Mouse (Mus musculus): Measurements from ENCODE around the gene Negr1.

DNA sequence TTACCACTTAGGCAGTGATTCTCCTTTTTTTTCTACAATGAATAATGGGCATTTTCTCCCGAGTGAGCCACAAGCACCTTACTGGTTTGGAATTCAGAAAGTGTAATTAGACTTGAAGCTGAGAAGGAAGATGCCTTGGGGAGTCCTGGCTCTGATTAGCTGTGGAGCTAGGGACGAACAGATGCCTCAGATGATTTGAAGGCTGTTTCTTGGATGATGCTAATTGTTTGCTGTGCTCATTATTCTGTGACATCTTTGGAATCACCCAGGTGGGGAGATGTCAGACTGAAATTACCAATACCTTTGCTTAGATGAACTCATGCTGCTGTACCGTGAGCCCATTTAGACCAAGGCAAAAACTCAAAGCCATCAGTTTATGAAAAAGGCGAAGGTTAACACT is 333.7 kb downstream of the Negr1 start:
- TF ChIP-seq CTCF (IDR thresholded peaks at IDR 0.05; ENCODE audit: low read depth) = no peak
- no peak for TF ChIP-seq EP300 (IDR thresholded peaks at IDR 0.05; ENCODE audit: low read depth)

Measured in liver, postnatal 0 days (tissue).